Mouse (Mus musculus): ENCODE results near the gene Fam160a2.

- TF ChIP-seq CTCF (IDR thresholded peaks at IDR 0.05; ENCODE audit: extremely low read depth, insufficient read length, insufficient replicate concordance, low read depth, low read length): no peak
- TF ChIP-seq POLR2A (IDR thresholded peaks at IDR 0.05; ENCODE audit: low read depth, low read length): no peak
These were observed 26.3 kb downstream of the Fam160a2 start for GRCm38 (mm10) chr7:105373509-105373908.

Data from small intestine, adult 2 months (tissue).